Mouse (Mus musculus): ENCODE measurements around the gene Csf3.

DNA sequence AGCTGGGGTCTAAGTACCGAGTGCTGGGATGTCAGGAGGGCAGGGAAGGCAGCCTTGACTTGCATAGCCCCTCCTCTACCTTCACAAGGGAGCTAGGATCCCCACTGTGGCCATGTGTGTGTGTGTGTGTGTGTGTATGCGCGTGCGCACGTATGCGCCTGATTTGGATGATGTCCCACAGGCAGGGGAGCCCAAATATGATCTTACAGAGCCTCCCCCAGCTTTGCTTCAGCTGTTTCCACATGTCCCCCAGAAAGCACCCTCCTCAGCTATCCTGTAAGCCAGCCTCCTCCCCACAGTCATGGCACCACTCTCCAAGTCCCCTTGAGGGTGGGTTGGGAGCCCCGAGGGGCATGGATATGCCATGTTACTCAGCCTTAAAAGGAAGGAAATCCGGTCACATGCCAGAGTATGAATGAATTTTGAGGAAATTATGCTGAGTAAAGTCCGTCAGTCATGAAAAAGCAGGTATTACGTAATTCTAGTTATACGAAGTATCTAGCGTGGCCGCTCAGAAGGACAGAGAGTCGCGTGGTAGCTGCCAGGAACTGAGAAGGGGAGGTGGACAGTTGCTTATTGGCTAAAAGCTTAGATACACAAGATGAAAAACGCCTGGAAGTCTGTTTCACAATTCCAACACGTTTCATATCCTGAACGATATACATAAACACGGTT lies 7.4 kb downstream of the Csf3 start:
- TF ChIP-seq POLR2A (IDR thresholded peaks at IDR 0.05; ENCODE audit: low read depth, low read length) (no peak), CTCF (IDR thresholded peaks at IDR 0.05; ENCODE audit: borderline replicate concordance, insufficient read depth, low read length) (no peak)

All from embryonic fibroblast, embryonic 13.5 days (primary cell).